Mouse (Mus musculus): Measurements from ENCODE around the gene Wap.

GRCm38 (mm10) chr11:6654903-6655302 is 16.5 kb upstream of the Wap start:
- TF ChIP-seq CTCF (IDR thresholded peaks at IDR 0.05; ENCODE audit: control insufficient read depth, insufficient read depth, low read length) (peak; percentile 60), POLR2A (IDR thresholded peaks at IDR 0.05; ENCODE audit: borderline replicate concordance, control insufficient read depth, low read depth, low read length) (no peak)
